Comparison of ENCODE assay signal across 22 mouse cellular contexts in the genomic region with DNA sequence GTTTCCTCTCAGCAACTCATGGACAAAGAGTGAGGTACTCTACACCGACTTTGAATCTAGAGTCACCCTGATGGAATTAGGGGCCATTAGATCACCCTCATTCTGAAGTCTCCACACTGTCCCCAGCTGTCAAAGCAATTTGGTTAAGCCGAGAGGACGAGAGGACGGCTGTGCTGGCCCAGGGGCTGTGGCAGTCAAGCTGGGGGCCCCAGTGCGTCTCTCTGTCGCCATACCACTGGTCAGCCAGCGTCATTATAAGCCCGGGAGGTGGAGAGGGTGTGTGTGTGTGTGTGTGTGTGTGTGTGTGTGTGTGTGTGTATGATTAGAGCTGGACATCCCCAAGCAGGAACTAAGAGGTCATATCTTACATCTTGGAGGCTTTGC. TPM values are rescaled to one million over a fixed set of nuclear protein-coding genes. Genes with fewer than 3 reads are reported as not detected.
DNase-seq lines count a peak whose midpoint lies in the region; ATAC-seq and TF ChIP-seq lines count a peak whose summit lies in the region.
"Had no signal": no experiment of that assay in that cellular context is flagged by ENCODE, and none has a peak within 500 bp of the region (broad histone marks: within the 10 kb centered on the region; RNA-seq: fewer than 3 reads in every experiment).

No protein-coding gene starts in this region.

- no peak overlapping the region for H3K9ac ChIP-seq in heart, adult 2 months (ENCODE audit: low read depth, low read length)
- H3K9ac ChIP-seq in hindbrain, embryonic 11.5 days (ENCODE audit: low read depth, low read length) = no peak overlapping the region
- H3K9ac ChIP-seq in hindbrain, embryonic 12.5 days = no peak overlapping the region
- H3K9ac ChIP-seq in limb, embryonic 13.5 days = peak overlapping the region; percentile 93
- H3K9ac ChIP-seq: hindbrain, embryonic 13.5 days; kidney, embryonic 15.5 days; liver, postnatal 0 days had no signal

- 3% methylated on average over 8 of the region's 8 CpGs for WGBS in heart, embryonic 10.5 days
- WGBS in heart, adult 2 months = 25% methylated on average over 8 of the region's 8 CpGs
- WGBS in hindbrain, embryonic 11.5 days = 2% methylated on average over 8 of the region's 8 CpGs
- WGBS in hindbrain, embryonic 12.5 days = 2% methylated on average over 8 of the region's 8 CpGs
- 1% methylated on average over 8 of the region's 8 CpGs for WGBS in limb, embryonic 13.5 days

- H3K27ac ChIP-seq in heart, embryonic 10.5 days = peak overlapping the region; percentile 86
- H3K27ac ChIP-seq in heart, adult 2 months = no peak overlapping the region
- no peak overlapping the region for H3K27ac ChIP-seq in hindbrain, embryonic 11.5 days (ENCODE audit: low read depth, low read length)
- no peak overlapping the region for H3K27ac ChIP-seq in hindbrain, embryonic 12.5 days
- peak overlapping the region; percentile 85 for H3K27ac ChIP-seq in limb, embryonic 13.5 days
- H3K27ac ChIP-seq: hindbrain, embryonic 13.5 days; kidney, embryonic 15.5 days had no signal

- no peak overlapping the region for H3K4me2 ChIP-seq in hindbrain, embryonic 11.5 days (replicated peaks; ENCODE audit: low read depth, low read length)
- no peak overlapping the region for H3K4me2 ChIP-seq in hindbrain, embryonic 12.5 days (replicated peaks)
- peak overlapping the region; percentile 76 for H3K4me2 ChIP-seq in limb, embryonic 13.5 days (replicated peaks)
- H3K4me2 ChIP-seq: hindbrain, embryonic 13.5 days; kidney, embryonic 15.5 days; midbrain, embryonic 11.5 days had no signal

- H3K4me3 ChIP-seq in heart, embryonic 10.5 days = peak overlapping the region; percentile 45
- no peak overlapping the region for H3K4me3 ChIP-seq in heart, adult 2 months
- H3K4me3 ChIP-seq in hindbrain, embryonic 11.5 days (ENCODE audit: low read depth, low read length) = no peak overlapping the region
- no peak overlapping the region for H3K4me3 ChIP-seq in hindbrain, embryonic 12.5 days
- peak overlapping the region; percentile 46 for H3K4me3 ChIP-seq in limb, embryonic 13.5 days
- H3K4me3 ChIP-seq: erythroblast, embryonic 14.5 days; hindbrain, embryonic 13.5 days; kidney, embryonic 15.5 days had no signal

- intact Hi-C loops in heart, adult 2 months (cut with DNase I) = no loop called here

- no peaks in the 10 kb centered on the region for H3K9me3 ChIP-seq in heart, embryonic 10.5 days
- no peaks in the 10 kb centered on the region for H3K9me3 ChIP-seq in hindbrain, embryonic 11.5 days (ENCODE audit: control insufficient read depth, low read length)
- no peaks in the 10 kb centered on the region for H3K9me3 ChIP-seq in hindbrain, embryonic 12.5 days (replicated peaks)
- no peaks in the 10 kb centered on the region for H3K9me3 ChIP-seq in limb, embryonic 13.5 days
- H3K9me3 ChIP-seq: hindbrain, embryonic 13.5 days; kidney, embryonic 15.5 days had no signal

- H3K27me3 ChIP-seq in heart, embryonic 10.5 days (ENCODE audit: insufficient read depth, poor library complexity, severe bottlenecking) = peaks cover 49% of the 10 kb centered on the region
- H3K27me3 ChIP-seq in heart, adult 2 months (ENCODE audit: control insufficient read depth, insufficient read depth, low read length) = 0 out of 2 replicates have a peak, but pooled peaks cover 2% of the 10 kb centered on the region
- H3K27me3 ChIP-seq in hindbrain, embryonic 11.5 days (ENCODE audit: control insufficient read depth, insufficient read depth, low read length) = peaks cover 80% of the 10 kb centered on the region
- peaks cover 96% of the 10 kb centered on the region for H3K27me3 ChIP-seq in hindbrain, embryonic 12.5 days
- H3K27me3 ChIP-seq in limb, embryonic 13.5 days = peaks cover 79% of the 10 kb centered on the region
- H3K27me3 ChIP-seq: CH12.LX had no signal

- peaks cover 61% of the 10 kb centered on the region for H3K36me3 ChIP-seq in heart, embryonic 10.5 days
- H3K36me3 ChIP-seq in heart, adult 2 months (ENCODE audit: control insufficient read depth, insufficient read depth, low read length) = peaks cover 3% of the 10 kb centered on the region
- no peaks in the 10 kb centered on the region for H3K36me3 ChIP-seq in hindbrain, embryonic 11.5 days (ENCODE audit: control insufficient read depth, insufficient read depth, low read length)
- no peaks in the 10 kb centered on the region for H3K36me3 ChIP-seq in hindbrain, embryonic 12.5 days
- peaks cover 26% of the 10 kb centered on the region for H3K36me3 ChIP-seq in limb, embryonic 13.5 days
- H3K36me3 ChIP-seq: hindbrain, embryonic 13.5 days; kidney, embryonic 15.5 days had no signal

- no peak for DNase-seq in heart, embryonic 10.5 days (ENCODE audit: low spot score)
- no peak for DNase-seq in heart, adult 2 months
- peak; percentile 21 for DNase-seq in hindbrain, embryonic 11.5 days (ENCODE audit: low spot score)
- DNase-seq in embryo, embryonic 10.5 days (ENCODE audit: low spot score) = peak; percentile 38
- DNase-seq in left cerebral cortex, adult 9 months (ENCODE audit: low spot score in 2 of 2) = no peak
- no peak for DNase-seq in urinary bladder, adult 2 months (ENCODE audit: low spot score)
- DNase-seq: cerebellum, postnatal 10 days; liver; liver, postnatal 0 days; right cerebral cortex, postnatal 4 days; thymus, postnatal 36 days had no signal

- TF ChIP-seq CTCF in heart, adult 2 months (IDR thresholded peaks at IDR 0.05) = no peak

- no peak for TF ChIP-seq POLR2A in heart, adult 2 months (IDR thresholded peaks at IDR 0.05; ENCODE audit: insufficient read depth, low read depth, low read length)

- peaks cover 59% of the 10 kb centered on the region for H3K4me1 ChIP-seq in heart, embryonic 10.5 days
- H3K4me1 ChIP-seq in heart, adult 2 months (ENCODE audit: control insufficient read depth, insufficient read depth, low read length) = peaks cover 3% of the 10 kb centered on the region; the same call in 1 of the 2 replicates
- no peaks in the 10 kb centered on the region for H3K4me1 ChIP-seq in hindbrain, embryonic 11.5 days (replicated peaks; ENCODE audit: control insufficient read depth, insufficient read depth, low read length)
- peaks cover 7% of the 10 kb centered on the region for H3K4me1 ChIP-seq in hindbrain, embryonic 12.5 days
- H3K4me1 ChIP-seq in limb, embryonic 13.5 days = peaks cover 72% of the 10 kb centered on the region

- no peaks in the 10 kb centered on the region for H3K79me2 ChIP-seq in heart, adult 2 months (replicated peaks; ENCODE audit: control insufficient read depth, insufficient read depth, low read length)

- no peak for ATAC-seq in hindbrain, embryonic 11.5 days (ENCODE audit: low FRiP score)
- no peak for ATAC-seq in hindbrain, embryonic 12.5 days (ENCODE audit: low FRiP score)
- ATAC-seq in limb, embryonic 13.5 days (ENCODE audit: low FRiP score, low read depth) = no peak
- ATAC-seq: forebrain, embryonic 16.5 days; intestine, embryonic 16.5 days; liver, postnatal 0 days had no signal

- no peak for TF ChIP-seq EP300 in heart, adult 2 months (IDR thresholded peaks at IDR 0.05; ENCODE audit: insufficient read depth, low read depth, low read length)

RNA-seq across cellular contexts. Expression of gene Tbx5, which starts 10.9 kb away (rescaled TPM):
- 41.9 and 44.2 TPM in 2 replicates for polyA plus RNA-seq in heart, embryonic 10.5 days (2016; fragmentation: Nextera tagmentation; extraction: Ambion mirVana)
- total RNA-seq in heart, adult 2 months (2021) = 10 to 100 TPM; 22.6 to 36.9 TPM
- 26.5 and 27.0 TPM in 2 replicates for polyA plus RNA-seq in heart, adult 2 months (2012; rRNA removed)
- not detected in 2 replicates for polyA plus RNA-seq in hindbrain, embryonic 11.5 days (2014; fragmentation: Nextera tagmentation; extraction: Ambion mirVana)
- polyA plus RNA-seq in hindbrain, embryonic 12.5 days (2016; fragmentation: Nextera tagmentation; extraction: Ambion mirVana) = 0.09 and 0.13 TPM in 2 replicates
- polyA plus RNA-seq in limb, embryonic 13.5 days (2015; fragmentation: Nextera tagmentation; extraction: Ambion mirVana) = 34.8 and 51.5 TPM in 2 replicates
- polyA plus RNA-seq in urinary bladder, adult 2 months (2012; rRNA removed) = 9.9 and 16.5 TPM in 2 replicates
- total RNA-seq: CH12.LX; layer of hippocampus, adult 18-20 months; left cerebral cortex, adult 18-20 months had no signal
- polyA plus RNA-seq: erythroblast, embryonic 14.5 days; forebrain, embryonic 16.5 days; hindbrain, embryonic 13.5 days; intestine, embryonic 16.5 days; liver, postnatal 0 days; midbrain, embryonic 11.5 days had no signal

Comparison
In these comparisons a context has a peak if more than half of its experiments do, and no peak if none do; other contexts are left out.
1. H3K27ac ChIP-seq: peak in heart, embryonic 10.5 days (single experiment) and limb, embryonic 13.5 days (single experiment); none in heart, adult 2 months (single experiment), hindbrain, embryonic 11.5 days (single experiment) and hindbrain, embryonic 12.5 days (single experiment).
2. H3K4me3 ChIP-seq: peak in heart, embryonic 10.5 days (single experiment) and limb, embryonic 13.5 days (single experiment); none in heart, adult 2 months (single experiment), hindbrain, embryonic 11.5 days (single experiment) and hindbrain, embryonic 12.5 days (single experiment).
3. DNase-seq: peak in hindbrain, embryonic 11.5 days (single experiment) and embryo, embryonic 10.5 days (single experiment); none in heart, embryonic 10.5 days (single experiment), heart, adult 2 months (0 of 2), left cerebral cortex, adult 9 months (0 of 2) and urinary bladder, adult 2 months (single experiment).